Comparison of ENCODE assay signal across 8 mouse cellular contexts in the genomic region with DNA sequence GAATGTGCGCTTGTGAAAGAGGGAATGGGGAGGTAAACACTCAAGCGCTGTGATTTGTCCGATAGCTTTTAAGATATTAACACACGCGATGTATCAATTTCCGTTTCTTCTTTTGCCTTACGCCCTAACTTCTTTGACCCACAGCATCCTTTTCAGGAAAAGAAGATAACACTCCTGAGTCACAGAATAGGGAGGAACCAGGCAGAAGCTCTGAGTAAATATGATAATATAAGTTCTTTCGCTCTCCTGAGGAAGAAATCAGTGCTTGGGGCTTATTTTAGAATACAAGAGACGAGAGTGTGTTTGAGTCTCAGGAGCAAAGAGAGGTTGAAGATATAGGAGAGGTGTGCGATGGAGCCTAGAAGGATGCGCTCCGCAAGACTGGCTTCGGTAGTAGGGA. TPM values are rescaled to one million over a fixed set of nuclear protein-coding genes. Genes with fewer than 3 reads are reported as not detected.
A peak's percentile ranks its signal among the peaks of the same experiment; 100 is the strongest.
DNase-seq lines count a peak whose midpoint lies in the region; ATAC-seq and TF ChIP-seq lines count a peak whose summit lies in the region.

No protein-coding gene starts in this region.

- no peak for ATAC-seq in neural tube, embryonic 11.5 days (ENCODE audit: insufficient read depth, low FRiP score, low TSS enrichment)
- no peak for ATAC-seq in limb, embryonic 14.5 days (ENCODE audit: low FRiP score, low read depth)
- ATAC-seq in stomach, embryonic 15.5 days (ENCODE audit: insufficient read depth, low FRiP score, low read depth): no peak

- H3K9ac ChIP-seq in neural tube, embryonic 11.5 days (ENCODE audit: low read length): no peak overlapping the region
- no peak overlapping the region for H3K9ac ChIP-seq in limb, embryonic 14.5 days (ENCODE audit: low read depth, low read length, severe bottlenecking)
- H3K9ac ChIP-seq in stomach, embryonic 15.5 days: no peak overlapping the region

- H3K4me1 ChIP-seq in neural tube, embryonic 11.5 days (ENCODE audit: control insufficient read depth, insufficient read depth, low read length): no peaks in the 10 kb centered on the region; the same call in 1 of the 2 replicates
- peaks cover 7% of the 10 kb centered on the region; the same call in 1 of the 2 replicates for H3K4me1 ChIP-seq in limb, embryonic 14.5 days (ENCODE audit: control insufficient read depth, insufficient read depth, low read length)
- H3K4me1 ChIP-seq in stomach, embryonic 15.5 days: peaks cover 11% of the 10 kb centered on the region

- H3K36me3 ChIP-seq in neural tube, embryonic 11.5 days (ENCODE audit: control insufficient read depth, insufficient read depth, low read length): no peaks in the 10 kb centered on the region
- H3K36me3 ChIP-seq in limb, embryonic 14.5 days (ENCODE audit: control insufficient read depth, insufficient read depth, low read length): no peaks in the 10 kb centered on the region
- no peaks in the 10 kb centered on the region for H3K36me3 ChIP-seq in stomach, embryonic 15.5 days

- peak overlapping the region; percentile 34 for H3K4me3 ChIP-seq in neural tube, embryonic 11.5 days (ENCODE audit: low read depth, low read length)
- H3K4me3 ChIP-seq in limb, embryonic 14.5 days (replicated peaks; ENCODE audit: low read length): peak overlapping the region; percentile 44
- peak overlapping the region; percentile 42 for H3K4me3 ChIP-seq in stomach, embryonic 15.5 days (replicated peaks)

- peak; percentile 3 for DNase-seq in embryo, embryonic 10.5 days (ENCODE audit: low spot score)
- DNase-seq in embryo, embryonic 11 days: no peak
- no peak for DNase-seq in neural tube, embryonic 11.5 days (ENCODE audit: low spot score)
- no peak for DNase-seq in neural tube, embryonic 10.5 days (ENCODE audit: extremely low spot score, low spot score)
- DNase-seq in limb, embryonic 14.5 days (ENCODE audit: low spot score): no peak
- DNase-seq in adrenal gland, postnatal 14 days: no peak
- no peak for DNase-seq in right cerebral cortex, postnatal 14 days

- H3K27me3 ChIP-seq in neural tube, embryonic 11.5 days (ENCODE audit: control insufficient read depth, insufficient read depth, low read length): peaks cover 5% of the 10 kb centered on the region; the same call in 1 of the 2 replicates
- H3K27me3 ChIP-seq in limb, embryonic 14.5 days (ENCODE audit: control insufficient read depth, insufficient read depth, low read length): no peaks in the 10 kb centered on the region
- no peaks in the 10 kb centered on the region for H3K27me3 ChIP-seq in stomach, embryonic 15.5 days (replicated peaks)

- TF ChIP-seq POLR2A in limb, embryonic 14.5 days (IDR thresholded peaks at IDR 0.05; ENCODE audit: borderline replicate concordance, extremely low read depth, insufficient read depth, insufficient read length): no peak

- H3K9me3 ChIP-seq in neural tube, embryonic 11.5 days (ENCODE audit: control insufficient read depth, low read length): no peaks in the 10 kb centered on the region
- H3K9me3 ChIP-seq in limb, embryonic 14.5 days (ENCODE audit: control insufficient read depth, low read length): no peaks in the 10 kb centered on the region
- H3K9me3 ChIP-seq in stomach, embryonic 15.5 days: no peaks in the 10 kb centered on the region

- peak overlapping the region; percentile 39 for H3K4me2 ChIP-seq in neural tube, embryonic 11.5 days (ENCODE audit: low read depth)
- H3K4me2 ChIP-seq in limb, embryonic 14.5 days (replicated peaks; ENCODE audit: low read depth, low read length, severe bottlenecking): peak overlapping the region; percentile 76
- peak overlapping the region; percentile 80 for H3K4me2 ChIP-seq in stomach, embryonic 15.5 days

- no peak overlapping the region for H3K27ac ChIP-seq in neural tube, embryonic 11.5 days (ENCODE audit: low read depth, low read length)
- no peak overlapping the region for H3K27ac ChIP-seq in limb, embryonic 14.5 days (replicated peaks; ENCODE audit: low read depth, low read length)
- H3K27ac ChIP-seq in stomach, embryonic 15.5 days: no peak overlapping the region

- 15% methylated on average over 13 of the region's 13 CpGs for WGBS in neural tube, embryonic 11.5 days
- WGBS in limb, embryonic 14.5 days: 17% methylated on average over 13 of the region's 13 CpGs
- 12% methylated on average over 13 of the region's 13 CpGs for WGBS in stomach, embryonic 15.5 days

RNA-seq across cellular contexts. Expression of gene Celf6, which starts 0.3 kb away (rescaled TPM):
- 6.1 and 6.3 TPM in 2 replicates for polyA plus RNA-seq in neural tube, embryonic 11.5 days (2014; fragmentation: Nextera tagmentation; extraction: Ambion mirVana)
- polyA plus RNA-seq in limb, embryonic 14.5 days (2012; rRNA removed): 0.06 and 0.16 TPM in 2 replicates
- not detected in 2 replicates for polyA plus RNA-seq in limb, embryonic 14.5 days (2014; fragmentation: Nextera tagmentation; extraction: Ambion mirVana)
- polyA plus RNA-seq in stomach, embryonic 15.5 days (2015; fragmentation: Nextera tagmentation; extraction: Ambion mirVana): 3.4 and 4.5 TPM in 2 replicates
- 4.3 and 6.9 TPM in 2 replicates for total RNA-seq in adrenal gland, postnatal 14 days (2021)

RNA-seq across cellular contexts. Expression of gene Tmem202, which starts 37.8 kb away (rescaled TPM):
- polyA plus RNA-seq in neural tube, embryonic 11.5 days (2014; fragmentation: Nextera tagmentation; extraction: Ambion mirVana): not detected in 2 replicates
- polyA plus RNA-seq in limb, embryonic 14.5 days (2012; rRNA removed): 0.10 TPM in 2 replicates
- polyA plus RNA-seq in limb, embryonic 14.5 days (2014; fragmentation: Nextera tagmentation; extraction: Ambion mirVana): not detected in 2 replicates
- not detected in 2 replicates for polyA plus RNA-seq in stomach, embryonic 15.5 days (2015; fragmentation: Nextera tagmentation; extraction: Ambion mirVana)
- total RNA-seq in adrenal gland, postnatal 14 days (2021): 0.82 and 1.7 TPM in 2 replicates

RNA-seq across cellular contexts. Expression of gene Hexa, which starts 38.1 kb away (rescaled TPM):
- polyA plus RNA-seq in neural tube, embryonic 11.5 days (2014; fragmentation: Nextera tagmentation; extraction: Ambion mirVana): 43.2 and 49.9 TPM in 2 replicates
- polyA plus RNA-seq in limb, embryonic 14.5 days (2012; rRNA removed): 82.0 and 110 TPM in 2 replicates
- polyA plus RNA-seq in limb, embryonic 14.5 days (2014; fragmentation: Nextera tagmentation; extraction: Ambion mirVana): 94.9 and 109 TPM in 2 replicates
- polyA plus RNA-seq in stomach, embryonic 15.5 days (2015; fragmentation: Nextera tagmentation; extraction: Ambion mirVana): 75.4 and 77.4 TPM in 2 replicates
- 81.3 and 83.2 TPM in 2 replicates for total RNA-seq in adrenal gland, postnatal 14 days (2021)

RNA-seq across cellular contexts. Expression of gene Parp6, which starts 39.7 kb away (rescaled TPM):
- 107 and 135 TPM in 2 replicates for polyA plus RNA-seq in neural tube, embryonic 11.5 days (2014; fragmentation: Nextera tagmentation; extraction: Ambion mirVana)
- polyA plus RNA-seq in limb, embryonic 14.5 days (2012; rRNA removed): 55.2 and 57.0 TPM in 2 replicates
- polyA plus RNA-seq in limb, embryonic 14.5 days (2014; fragmentation: Nextera tagmentation; extraction: Ambion mirVana): 20.3 and 31.1 TPM in 2 replicates
- 26.3 and 27.3 TPM in 2 replicates for polyA plus RNA-seq in stomach, embryonic 15.5 days (2015; fragmentation: Nextera tagmentation; extraction: Ambion mirVana)
- 30.2 and 37.3 TPM in 2 replicates for total RNA-seq in adrenal gland, postnatal 14 days (2021)
